Mouse (Mus musculus): ENCODE results near the gene Fam222b. TPM values are rescaled to one million over a fixed set of nuclear protein-coding genes. Genes with fewer than 3 reads are reported as not detected.

The Fam222b gene
- polyA plus RNA-seq, 2 experiments = 11.7 to 13.3 TPM

- WGBS = 82% methylated on average over 5 of the region's 5 CpGs
Observed at GRCm38 (mm10) chr11:78087756-78088281, 6.6 kb upstream of the Fam222b start.

DNA sequence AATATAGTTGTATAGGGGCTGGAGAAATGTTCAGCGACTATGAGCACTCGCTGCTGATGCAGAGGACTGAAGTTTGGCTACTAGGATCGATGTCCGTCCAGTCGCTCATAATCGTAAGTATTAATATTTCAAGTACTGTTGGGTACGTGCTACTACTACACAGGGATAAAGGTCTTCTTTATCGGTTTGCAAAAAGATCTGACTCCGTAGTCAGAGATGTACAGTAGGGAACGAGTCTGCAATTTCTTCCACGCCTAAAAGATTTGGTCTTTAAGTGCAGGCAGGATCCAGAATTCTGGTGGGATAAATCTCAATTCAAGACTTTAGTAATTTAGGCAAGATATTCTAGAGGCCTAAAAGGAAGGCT, 340 bp upstream of the Fam222b start:
- 56% methylated on average over 11 of the region's 11 CpGs for WGBS
- DNase-seq (ENCODE audit: low spot score) (no peak), ATAC-seq (ENCODE audit: low FRiP score, low read depth) (peak; percentile 10; the same call in 1 of the 2 replicates)
- H3K4me3 ChIP-seq (replicated peaks; ENCODE audit: low read length) = peak overlapping the region; percentile 70
- peaks cover 13% of the 10 kb centered on the region for H3K4me1 ChIP-seq (ENCODE audit: control insufficient read depth, insufficient read depth, low read length)
- no peaks in the 10 kb centered on the region for H3K36me3 ChIP-seq (ENCODE audit: control insufficient read depth, insufficient read depth, low read length)
- peak overlapping the region; percentile 76 for H3K9ac ChIP-seq (ENCODE audit: low read depth, low read length, severe bottlenecking)
- H3K4me2 ChIP-seq (replicated peaks; ENCODE audit: low read depth, low read length, severe bottlenecking) = peak overlapping the region; percentile 77
- H3K27me3 ChIP-seq (ENCODE audit: control insufficient read depth, insufficient read depth, low read length) = no peaks in the 10 kb centered on the region
- H3K9me3 ChIP-seq (ENCODE audit: control insufficient read depth, low read length) = no peaks in the 10 kb centered on the region
- peak overlapping the region; percentile 61; the same call in 1 of the 2 replicates for H3K27ac ChIP-seq (replicated peaks; ENCODE audit: low read depth, low read length)
- TF ChIP-seq POLR2A (IDR thresholded peaks at IDR 0.05; ENCODE audit: borderline replicate concordance, extremely low read depth, insufficient read depth, insufficient read length) = no peak

More at GRCm38 (mm10) chr11:78087756-78088281, 6.6 kb upstream of the Fam222b start:
- Histone ChIP-seq H3K27ac (replicated peaks; ENCODE audit: low read depth, low read length) (no peak overlapping the region), H3K9me3 (ENCODE audit: control insufficient read depth, low read length) (no peaks in the 10 kb centered on the region), H3K9ac (ENCODE audit: low read depth, low read length, severe bottlenecking) (no peak overlapping the region), H3K4me1 (ENCODE audit: control insufficient read depth, insufficient read depth, low read length) (no peaks in the 10 kb centered on the region), H3K27me3 (ENCODE audit: control insufficient read depth, insufficient read depth, low read length) (no peaks in the 10 kb centered on the region), H3K36me3 (ENCODE audit: control insufficient read depth, insufficient read depth, low read length) (no peaks in the 10 kb centered on the region), H3K4me2 (replicated peaks; ENCODE audit: low read depth, low read length, severe bottlenecking) (no peak overlapping the region), H3K4me3 (replicated peaks; ENCODE audit: low read length) (no peak overlapping the region)
- ATAC-seq (ENCODE audit: low FRiP score, low read depth) (no peak), DNase-seq (ENCODE audit: low spot score) (no peak)
- TF ChIP-seq POLR2A (IDR thresholded peaks at IDR 0.05; ENCODE audit: borderline replicate concordance, extremely low read depth, insufficient read depth, insufficient read length) = no peak

- no peaks in the 10 kb centered on the region for H3K9me3 ChIP-seq (ENCODE audit: control insufficient read depth, low read length)
- no peaks in the 10 kb centered on the region for H3K27me3 ChIP-seq (ENCODE audit: control insufficient read depth, insufficient read depth, low read length)
- H3K36me3 ChIP-seq (ENCODE audit: control insufficient read depth, insufficient read depth, low read length) = peaks cover 5% of the 10 kb centered on the region; the same call in 1 of the 2 replicates
- TF ChIP-seq POLR2A (IDR thresholded peaks at IDR 0.05; ENCODE audit: borderline replicate concordance, extremely low read depth, insufficient read depth, insufficient read length) = no peak
- H3K9ac ChIP-seq (ENCODE audit: low read depth, low read length, severe bottlenecking) = peak overlapping the region; percentile 76
- H3K4me3 ChIP-seq (replicated peaks; ENCODE audit: low read length) = peak overlapping the region; percentile 70
- peak overlapping the region; percentile 77 for H3K4me2 ChIP-seq (replicated peaks; ENCODE audit: low read depth, low read length, severe bottlenecking)
- no peak for DNase-seq (ENCODE audit: low spot score)
- peaks cover 13% of the 10 kb centered on the region for H3K4me1 ChIP-seq (ENCODE audit: control insufficient read depth, insufficient read depth, low read length)
- ATAC-seq (ENCODE audit: low FRiP score, low read depth) = no peak
- 26% methylated on average over 5 of the region's 5 CpGs for WGBS
- H3K27ac ChIP-seq (replicated peaks; ENCODE audit: low read depth, low read length) = no peak overlapping the region
Observed at GRCm38 (mm10) chr11:78095144-78095516, 670 bp downstream of the Fam222b start.

DNA sequence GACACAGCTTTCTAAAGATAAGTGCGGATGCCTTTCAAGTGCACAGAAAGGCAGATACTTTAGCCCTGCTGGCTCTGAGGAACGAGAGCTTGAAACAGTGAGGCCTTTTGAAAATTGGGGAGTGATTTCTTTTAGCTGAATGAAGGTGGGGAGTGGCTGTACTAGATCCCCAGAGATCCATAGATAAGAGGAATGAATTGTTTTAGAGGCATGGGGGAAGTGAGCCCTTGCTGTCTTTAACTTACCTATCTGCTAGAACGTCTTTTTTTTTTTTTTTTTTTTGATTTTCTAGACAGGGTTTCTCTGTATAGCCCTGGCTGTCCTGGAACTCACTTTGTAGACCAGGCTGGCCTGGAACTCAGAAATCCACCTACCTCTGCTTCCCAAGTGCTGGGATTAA, 2.6 kb downstream of the Fam222b start:
- Histone ChIP-seq H3K4me2 (replicated peaks; ENCODE audit: low read depth, low read length, severe bottlenecking) (no peak overlapping the region; the same call in 1 of the 2 replicates), H3K4me3 (replicated peaks; ENCODE audit: low read length) (0 out of 2 replicates have a peak overlapping the region, but pooled peaks have one; percentile 1), H3K9me3 (ENCODE audit: control insufficient read depth, low read length) (no peaks in the 10 kb centered on the region), H3K27ac (replicated peaks; ENCODE audit: low read depth, low read length) (no peak overlapping the region), H3K4me1 (ENCODE audit: control insufficient read depth, insufficient read depth, low read length) (peaks cover 13% of the 10 kb centered on the region), H3K36me3 (ENCODE audit: control insufficient read depth, insufficient read depth, low read length) (peaks cover 10% of the 10 kb centered on the region; the same call in 1 of the 2 replicates), H3K9ac (ENCODE audit: low read depth, low read length, severe bottlenecking) (no peak overlapping the region), H3K27me3 (ENCODE audit: control insufficient read depth, insufficient read depth, low read length) (no peaks in the 10 kb centered on the region)
- ATAC-seq (ENCODE audit: low FRiP score, low read depth) (no peak), DNase-seq (ENCODE audit: low spot score) (no peak)
- WGBS = 55% methylated on average over 3 of the region's 3 CpGs
- no peak for TF ChIP-seq POLR2A (IDR thresholded peaks at IDR 0.05; ENCODE audit: borderline replicate concordance, extremely low read depth, insufficient read depth, insufficient read length)

- Histone ChIP-seq H3K27ac (replicated peaks; ENCODE audit: low read depth, low read length) (no peak overlapping the region), H3K27me3 (ENCODE audit: control insufficient read depth, insufficient read depth, low read length) (no peaks in the 10 kb centered on the region), H3K9me3 (ENCODE audit: control insufficient read depth, low read length) (no peaks in the 10 kb centered on the region), H3K36me3 (ENCODE audit: control insufficient read depth, insufficient read depth, low read length) (peaks cover 10% of the 10 kb centered on the region; the same call in 1 of the 2 replicates), H3K9ac (ENCODE audit: low read depth, low read length, severe bottlenecking) (no peak overlapping the region), H3K4me2 (replicated peaks; ENCODE audit: low read depth, low read length, severe bottlenecking) (no peak overlapping the region), H3K4me3 (replicated peaks; ENCODE audit: low read length) (no peak overlapping the region), H3K4me1 (ENCODE audit: control insufficient read depth, insufficient read depth, low read length) (peaks cover 10% of the 10 kb centered on the region)
- 89% methylated on average over 11 of the region's 11 CpGs for WGBS
- ATAC-seq (ENCODE audit: low FRiP score, low read depth) (no peak), DNase-seq (ENCODE audit: low spot score) (no peak)
- no peak for TF ChIP-seq POLR2A (IDR thresholded peaks at IDR 0.05; ENCODE audit: borderline replicate concordance, extremely low read depth, insufficient read depth, insufficient read length)
Observed at GRCm38 (mm10) chr11:78100746-78101145, 6.3 kb downstream of the Fam222b start.

Data from limb, embryonic 14.5 days (tissue).